Mouse (Mus musculus) CH12.LX (cell line): Measurements from ENCODE around the gene Cttnbp2nl. TPM values are rescaled to one million over a fixed set of nuclear protein-coding genes. Genes with fewer than 3 reads are reported as not detected.

Experiments
- DNase-seq: peaks from one replicate; pipeline ENCODE4 v3.0.0-alpha.2; 2013; ENCODE audit errors: extremely low read depth
- H3K27ac ChIP-seq: 2 replicates; pipeline ENCODE4 v1.5.1; 2012; ENCODE audit warnings: low read depth, mild to moderate bottlenecking, control low read depth, moderate library complexity; ENCODE audit not compliant: insufficient read depth
- H3K27me3 ChIP-seq: replicated peaks from 2 replicates; pipeline ENCODE3; 2012; ENCODE audit warnings: inconsistent platforms
- H3K36me3 ChIP-seq, 2 experiments: replicated peaks in 1 of 2; 2 replicates each; pipeline versions ENCODE3 to v1.6.1; 2012; ENCODE audit warnings: inconsistent platforms in 1 of 2, low read length in 1 of 2, mild to moderate bottlenecking in 1 of 2, mixed read lengths in 1 of 2, moderate library complexity in 1 of 2; ENCODE audit not compliant: control insufficient read depth in 1 of 2, insufficient read depth in 1 of 2
- H3K4me1 ChIP-seq, 2 experiments: 2 replicates each; pipeline ENCODE4 v1.6.1; 2012; ENCODE audit warnings: inconsistent platforms in 1 of 2, moderate library complexity in 1 of 2; ENCODE audit not compliant: insufficient read depth in 2 of 2, control insufficient read depth in 1 of 2
- H3K4me2 ChIP-seq: 2 replicates; pipeline ENCODE4 v1.6.1; 2012; ENCODE audit warnings: low read depth, mild to moderate bottlenecking, control low read depth; ENCODE audit not compliant: poor library complexity, insufficient read depth, severe bottlenecking
- H3K4me3 ChIP-seq, 3 experiments: fragments of 150-350 bp in 1 of 3; sonication (generic) in 1 of 3; replicated peaks in 1 of 3; 2 replicates each; pipeline versions ENCODE3 to v1.5.1; 2011 to 2012; ENCODE audit warnings: low read depth in 2 of 3, low read length in 2 of 3, mild to moderate bottlenecking in 2 of 3, moderate library complexity in 2 of 3, control low read depth in 1 of 3, improper control_type of control experiment in 1 of 3, inconsistent platforms in 1 of 3, mixed read lengths in 1 of 3; ENCODE audit not compliant: poor library complexity in 1 of 3
- H3K79me2 ChIP-seq: replicated peaks from 2 replicates; pipeline ENCODE4 v1.6.1; 2012; ENCODE audit warnings: mild to moderate bottlenecking, moderate library complexity; ENCODE audit not compliant: control insufficient read depth, poor library complexity, insufficient read depth, severe bottlenecking; ENCODE audit errors: extremely low read depth
- H3K9ac ChIP-seq: 2 replicates; pipeline ENCODE4 v1.6.1; 2012; ENCODE audit warnings: low read depth, mild to moderate bottlenecking, control low read depth, moderate library complexity; ENCODE audit not compliant: insufficient read depth
- H3K9me3 ChIP-seq: replicated peaks from 2 replicates; pipeline ENCODE3; 2012; ENCODE audit warnings: low read length, inconsistent platforms, mixed read lengths
- BHLHE40 ChIP-seq: IDR thresholded peaks from 2 replicates; pipeline ENCODE4 v1.6.1; 2011; ENCODE audit warnings: mild to moderate bottlenecking, low read depth, low read length, improper control_type of control experiment
- CHD1 ChIP-seq: IDR thresholded peaks from 2 replicates; pipeline ENCODE4 v1.6.1; 2012; ENCODE audit warnings: low read depth, low read length, improper control_type of control experiment, inconsistent platforms
- CHD2 ChIP-seq: IDR thresholded peaks from 2 replicates; pipeline ENCODE4 v1.6.1; 2011; ENCODE audit warnings: low read length, improper control_type of control experiment
- CTCF ChIP-seq, 2 experiments: IDR thresholded peaks in 1 of 2; conservative IDR thresholded peaks in 1 of 2; 2 replicates each; pipeline ENCODE4 v1.5.1; 2011 to 2012; ENCODE audit warnings: low read depth in 2 of 2, low read length in 2 of 2, improper control_type of control experiment in 1 of 2, inconsistent platforms in 1 of 2, mild to moderate bottlenecking in 1 of 2, moderate library complexity in 1 of 2
- E2F4 ChIP-seq: IDR thresholded peaks from 2 replicates; pipeline ENCODE4 v1.6.1; 2011; ENCODE audit warnings: low read depth, low read length, improper control_type of control experiment; ENCODE audit not compliant: insufficient replicate concordance
- ELF1 ChIP-seq: IDR thresholded peaks from 2 replicates; pipeline ENCODE4 v1.6.1; 2014; ENCODE audit warnings: low read depth, mild to moderate bottlenecking, inconsistent platforms, low read length, improper control_type of control experiment
- EP300 ChIP-seq: IDR thresholded peaks from 2 replicates; pipeline ENCODE4 v1.6.1; 2011; ENCODE audit warnings: low read length, improper control_type of control experiment
- HCFC1 ChIP-seq: IDR thresholded peaks from 2 replicates; pipeline ENCODE4 v1.6.1; 2012; ENCODE audit warnings: low read depth, mild to moderate bottlenecking, inconsistent platforms, low read length, improper control_type of control experiment
- IRF4 ChIP-seq: IDR thresholded peaks from 2 replicates; pipeline ENCODE4 v1.6.1; 2014; ENCODE audit warnings: low read depth, mild to moderate bottlenecking, inconsistent platforms, low read length, improper control_type of control experiment
- JUN ChIP-seq: IDR thresholded peaks from 2 replicates; pipeline ENCODE4 v1.6.1; 2011; ENCODE audit warnings: low read depth, mild to moderate bottlenecking, low read length, improper control_type of control experiment, moderate library complexity; ENCODE audit not compliant: insufficient read depth
- MAX ChIP-seq: IDR thresholded peaks from 2 replicates; pipeline ENCODE4 v1.6.1; 2011; ENCODE audit warnings: low read length, improper control_type of control experiment
- MAZ ChIP-seq: IDR thresholded peaks from 2 replicates; pipeline ENCODE4 v1.6.1; 2012; ENCODE audit warnings: low read depth, mild to moderate bottlenecking, inconsistent platforms, low read length, improper control_type of control experiment, moderate library complexity
- MXI1 ChIP-seq: IDR thresholded peaks from 2 replicates; pipeline ENCODE4 v1.6.1; 2011; ENCODE audit warnings: mild to moderate bottlenecking, low read depth, low read length, improper control_type of control experiment
- NELFE ChIP-seq: IDR thresholded peaks from 2 replicates; pipeline ENCODE4 v1.6.1; 2011; ENCODE audit warnings: low read depth, low read length, improper control_type of control experiment
- NRF1 ChIP-seq: IDR thresholded peaks from 2 replicates; pipeline ENCODE4 v1.6.1; 2014; ENCODE audit warnings: low read depth, mild to moderate bottlenecking, inconsistent platforms, low read length, improper control_type of control experiment, moderate library complexity
- POLR2A ChIP-seq: IDR thresholded peaks from 2 replicates; pipeline ENCODE4 v1.6.1; 2011; ENCODE audit warnings: low read depth, mild to moderate bottlenecking, improper control_type of control experiment, low read length
- RAD21 ChIP-seq: IDR thresholded peaks from 2 replicates; pipeline ENCODE4 v1.6.1; 2011; ENCODE audit warnings: low read depth, mild to moderate bottlenecking, low read length, improper control_type of control experiment, moderate library complexity
- RCOR1 ChIP-seq: conservative IDR thresholded peaks from 2 replicates; pipeline ENCODE4 v1.6.1; 2012; ENCODE audit warnings: low read depth, mild to moderate bottlenecking, inconsistent platforms, low read length, improper control_type of control experiment
- SMC3 ChIP-seq: IDR thresholded peaks from 2 replicates; pipeline ENCODE4 v1.6.1; 2011; ENCODE audit warnings: low read depth, low read length, improper control_type of control experiment
- TBP ChIP-seq: conservative IDR thresholded peaks from 2 replicates; pipeline ENCODE4 v1.6.1; 2011; ENCODE audit warnings: low read depth, low read length, improper control_type of control experiment
- UBTF ChIP-seq: IDR thresholded peaks from 2 replicates; pipeline ENCODE4 v1.6.1; 2012; ENCODE audit warnings: low read depth, mild to moderate bottlenecking, inconsistent platforms, low read length, improper control_type of control experiment, moderate library complexity
- USF1 ChIP-seq: IDR thresholded peaks from 2 replicates; pipeline ENCODE4 v1.6.1; 2014; ENCODE audit warnings: low read depth, mild to moderate bottlenecking, inconsistent platforms, low read length, improper control_type of control experiment
- USF2 ChIP-seq: conservative IDR thresholded peaks from 2 replicates; pipeline ENCODE4 v1.6.1; 2011; ENCODE audit warnings: low read depth, low read length, improper control_type of control experiment
- ZC3H11A ChIP-seq: IDR thresholded peaks from 2 replicates; pipeline ENCODE4 v1.6.1; 2012; ENCODE audit warnings: low read depth, mild to moderate bottlenecking, inconsistent platforms, low read length, improper control_type of control experiment
- ZKSCAN1 ChIP-seq: IDR thresholded peaks from 2 replicates; pipeline ENCODE4 v1.6.1; 2012; ENCODE audit warnings: low read depth, inconsistent platforms, low read length, improper control_type of control experiment, borderline replicate concordance
- ZMIZ1 ChIP-seq: IDR thresholded peaks from 2 replicates; pipeline ENCODE4 v1.6.1; 2012; ENCODE audit warnings: low read depth, mild to moderate bottlenecking, inconsistent platforms, low read length, improper control_type of control experiment
- dilution Hi-C: fragments of 300-500 bp; cut with MboI; formaldehyde crosslinking; loops from 2 replicates; pipeline ENCODE4 v1.14.3; 2020; ENCODE audit warnings: low sequenced_read_pairs; ENCODE audit not compliant: extremely low pct_unique_long_range_greater_than_20kb, extremely low pct_ligation_motif_present
- in situ Hi-C: fragments of 300-500 bp; cut with MboI; formaldehyde crosslinking; loops from 3 replicates; pipeline ENCODE4 v1.14.3; 2019; ENCODE audit warnings: low sequenced_read_pairs, low pct_ligation_motif_present, low pct_unique_long_range_greater_than_20kb, mixed read lengths
- polyA plus RNA-seq: library from polyadenylated mRNA; unstranded; fragments of >175 nt; gene quantifications from 2 replicates; pipeline ENCODE4 v1.2.1, GENCODE M21; 2012; ENCODE audit warnings: low read depth; ENCODE audit not compliant: insufficient read length
- total RNA-seq, 2 experiments: library from RNA; depleted of rRNA; stranded (reverse); fragments of 300-350 nt in 1 of 2; fragments of >200 nt in 1 of 2; gene quantifications; 2 replicates each; pipeline ENCODE4 v1.2.3; 2012 to 2014

Cttnbp2nl gene
- total and polyA plus RNA-seq, 3 experiments: 0.21 to 0.70 (median 0.43) TPM

DNA sequence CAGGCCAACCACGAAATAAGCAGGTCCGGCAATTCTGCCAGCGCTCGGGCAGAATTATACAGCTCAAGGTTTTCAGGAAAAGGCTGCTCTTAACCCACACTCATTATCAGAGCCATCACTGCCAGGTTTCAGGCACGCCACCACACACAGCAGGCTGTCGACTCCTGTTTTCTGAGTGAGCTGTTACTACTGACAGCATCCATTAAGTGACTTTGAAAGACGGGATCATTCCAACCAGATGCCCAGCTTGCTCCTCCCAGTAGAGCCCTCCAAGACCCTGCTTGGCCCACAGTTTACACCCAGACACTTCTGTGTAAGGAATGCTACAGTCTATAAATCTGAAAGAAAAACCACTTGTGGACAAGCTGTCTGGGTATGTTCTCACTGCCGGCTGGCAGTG lies 12.9 kb downstream of the Cttnbp2nl start:
- H3K27me3 ChIP-seq: no peaks in the 10 kb centered on the region
- H3K4me2 ChIP-seq: no peak overlapping the region
- no peak overlapping the region for H3K9ac ChIP-seq
- no peak overlapping the region for H3K4me3 ChIP-seq
- no peak overlapping the region for H3K27ac ChIP-seq
- TF ChIP-seq POLR2A: no peak
- no peak for TF ChIP-seq RAD21
- no peak for TF ChIP-seq UBTF
- no peak for TF ChIP-seq CHD2
- no peak for TF ChIP-seq TBP
- no peak for TF ChIP-seq ZKSCAN1
- no peak for TF ChIP-seq BHLHE40
- no peak for TF ChIP-seq USF1
- TF ChIP-seq HCFC1: no peak
- TF ChIP-seq NELFE: no peak
- no peak for TF ChIP-seq MAZ
- no peak for TF ChIP-seq MAX
- dilution Hi-C loops: no loop called here
- no peak for DNase-seq
- peaks cover 4 to 30% of the 10 kb centered on the region in 2 experiments; a peak in 2 of 4 replicates for H3K4me1 ChIP-seq
- H3K79me2 ChIP-seq: no peaks in the 10 kb centered on the region; the same call in 1 of the 2 replicates
- no peaks in the 10 kb centered on the region for H3K36me3 ChIP-seq
- in situ Hi-C loops: loop anchor here (5.0 kb wide), 1 partner anchor 48 kb away; no protein-coding TSS in a partner anchor
- no peaks in the 10 kb centered on the region for H3K9me3 ChIP-seq

DNA sequence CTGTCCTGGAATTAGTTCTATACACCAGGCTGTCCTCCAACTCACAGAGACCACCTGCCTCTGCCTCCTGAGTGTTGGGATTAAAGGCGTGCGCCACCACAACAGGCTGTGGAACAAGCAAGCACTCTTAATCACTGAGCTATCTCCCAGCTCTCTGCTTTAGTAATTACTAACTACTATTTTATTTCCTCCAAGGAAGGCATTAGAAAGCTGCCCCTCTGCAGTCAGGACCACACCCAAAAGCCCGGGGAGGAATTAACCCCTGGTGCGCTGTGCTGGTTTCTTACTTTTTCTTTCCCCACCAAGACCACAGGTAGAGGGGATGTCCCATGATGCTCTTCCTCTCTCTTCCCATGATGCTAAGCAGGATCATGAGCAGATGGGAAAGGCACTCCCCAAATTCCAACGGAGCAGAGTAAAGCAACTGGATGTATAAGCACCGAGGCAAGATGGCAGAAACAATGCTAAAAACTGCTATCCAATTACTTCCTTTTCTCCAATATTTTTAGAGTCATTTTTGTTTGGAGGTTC lies 15.6 kb downstream of the Cttnbp2nl start:
- Histone ChIP-seq H3K27ac (no peak overlapping the region), H3K9ac (no peak overlapping the region), H3K4me3 (no peak overlapping the region), H3K4me1 (peaks cover 4 to 30% of the 10 kb centered on the region in 2 experiments; a peak in 2 of 4 replicates), H3K79me2 (no peaks in the 10 kb centered on the region; the same call in 1 of the 2 replicates), H3K4me2 (0 out of 2 replicates have a peak overlapping the region, but pooled peaks have one; percentile 2), H3K9me3 (no peaks in the 10 kb centered on the region), H3K27me3 (no peaks in the 10 kb centered on the region), H3K36me3 (no peaks in the 10 kb centered on the region)
- dilution Hi-C loops: no loop called here
- no peak for DNase-seq
- TF ChIP-seq NELFE: no peak
- TF ChIP-seq TBP: no peak
- no peak for TF ChIP-seq ZC3H11A
- no peak for TF ChIP-seq RAD21
- TF ChIP-seq JUN: no peak
- TF ChIP-seq ZKSCAN1: no peak
- TF ChIP-seq IRF4: no peak
- TF ChIP-seq MXI1: no peak
- no peak for TF ChIP-seq RCOR1
- no peak for TF ChIP-seq ELF1
- TF ChIP-seq CTCF (conservative IDR thresholded peaks at IDR 0.05 in 1 of 2, IDR thresholded peaks at IDR 0.05 in 1 of 2; ENCODE audit: low read depth in 2 of 2, low read length in 2 of 2): no peak
- TF ChIP-seq ZMIZ1: no peak
- no peak for TF ChIP-seq CHD2
- no peak for TF ChIP-seq USF2
- no peak for TF ChIP-seq E2F4
- no peak for TF ChIP-seq SMC3
- no peak for TF ChIP-seq CHD1
- TF ChIP-seq NRF1: no peak
- TF ChIP-seq EP300: no peak
- in situ Hi-C loops: no loop called here
